Comparison of ENCODE assay signal across 13 mouse cellular contexts in genomic region chr9:91382471-91383255, GRCm38 (mm10). TPM values are rescaled to one million over a fixed set of nuclear protein-coding genes. Genes with fewer than 3 reads are reported as not detected.
DNase-seq lines count a peak whose midpoint lies in the region; ATAC-seq and TF ChIP-seq lines count a peak whose summit lies in the region.
"Had no signal": no experiment of that assay in that cellular context is flagged by ENCODE, and none has a peak within 500 bp of the region (broad histone marks: within the 10 kb centered on the region; RNA-seq: fewer than 3 reads in every experiment).

No protein-coding gene starts in this region.

- H3K27me3 ChIP-seq in hindbrain, embryonic 12.5 days = peaks cover 91% of the 10 kb centered on the region
- peaks cover 78% of the 10 kb centered on the region for H3K27me3 ChIP-seq in lung, postnatal 0 days (replicated peaks; ENCODE audit: insufficient read depth, low read length)
- peaks cover 100% of the 10 kb centered on the region for H3K27me3 ChIP-seq in kidney, embryonic 15.5 days

- H3K4me1 ChIP-seq in hindbrain, embryonic 12.5 days = peaks cover 20% of the 10 kb centered on the region
- peaks cover 4% of the 10 kb centered on the region; the same call in 1 of the 2 replicates for H3K4me1 ChIP-seq in lung, postnatal 0 days (ENCODE audit: insufficient read depth, low read depth, low read length)
- peaks cover 9% of the 10 kb centered on the region for H3K4me1 ChIP-seq in kidney, embryonic 15.5 days
- H3K4me1 ChIP-seq: liver, embryonic 15.5 days had no signal

- peak; percentile 53 for DNase-seq in cerebellum, adult 11 months
- DNase-seq in embryo, embryonic 10.5 days (ENCODE audit: low spot score) = peak; percentile 59
- peak; percentile 71 for DNase-seq in neural tube, embryonic 10.5 days (ENCODE audit: extremely low spot score, low spot score)
- DNase-seq in lung, postnatal 0 days (ENCODE audit: low spot score) = no peak
- DNase-seq in adrenal gland, adult (ENCODE audit: inconsistent age in 2 of 2, low spot score in 1 of 2) = no peak
- DNase-seq: heart, adult 18-20 months; thymus, postnatal 25 days had no signal

- peak overlapping the region; percentile 54 for H3K4me3 ChIP-seq in hindbrain, embryonic 12.5 days
- H3K4me3 ChIP-seq in lung, postnatal 0 days (ENCODE audit: low read depth, low read length) = no peak overlapping the region
- no peak overlapping the region for H3K4me3 ChIP-seq in kidney, embryonic 15.5 days (replicated peaks)
- H3K4me3 ChIP-seq: myocyte had no signal

- no peak for ATAC-seq in cerebellum, adult (ENCODE audit: insufficient number of reproducible peaks, low FRiP score, low TSS enrichment)
- no peak for ATAC-seq in hindbrain, embryonic 12.5 days (ENCODE audit: low FRiP score)
- no peak for ATAC-seq in lung, postnatal 0 days
- ATAC-seq in kidney, embryonic 15.5 days (replicated peaks; ENCODE audit: low FRiP score) = no peak

- H3K27ac ChIP-seq in hindbrain, embryonic 12.5 days = peak overlapping the region; percentile 94
- no peak overlapping the region for H3K27ac ChIP-seq in lung, postnatal 0 days (ENCODE audit: low read length)
- no peak overlapping the region for H3K27ac ChIP-seq in kidney, embryonic 15.5 days
- H3K27ac ChIP-seq: intestine, embryonic 15.5 days; liver, embryonic 15.5 days had no signal

- 3% methylated on average over 24 of the region's 24 CpGs for WGBS in hindbrain, embryonic 12.5 days
- 3% methylated on average over 24 of the region's 24 CpGs for WGBS in lung, postnatal 0 days
- WGBS in kidney, embryonic 15.5 days = 1% methylated on average over 24 of the region's 24 CpGs

- TF ChIP-seq CTCF in lung, postnatal 0 days (IDR thresholded peaks at IDR 0.05) = no peak

- no peaks in the 10 kb centered on the region for H3K9me3 ChIP-seq in hindbrain, embryonic 12.5 days (replicated peaks)
- no peaks in the 10 kb centered on the region for H3K9me3 ChIP-seq in lung, postnatal 0 days (ENCODE audit: low read length)
- no peaks in the 10 kb centered on the region for H3K9me3 ChIP-seq in kidney, embryonic 15.5 days (replicated peaks)
- H3K9me3 ChIP-seq: intestine, embryonic 15.5 days; liver, embryonic 15.5 days had no signal

- no peaks in the 10 kb centered on the region for H3K36me3 ChIP-seq in hindbrain, embryonic 12.5 days
- no peaks in the 10 kb centered on the region for H3K36me3 ChIP-seq in lung, postnatal 0 days (ENCODE audit: insufficient read depth, low read length)
- H3K36me3 ChIP-seq in kidney, embryonic 15.5 days = no peaks in the 10 kb centered on the region
- H3K36me3 ChIP-seq: intestine, embryonic 15.5 days; liver, embryonic 15.5 days had no signal

- H3K4me2 ChIP-seq in hindbrain, embryonic 12.5 days (replicated peaks) = peak overlapping the region; percentile 79
- H3K4me2 ChIP-seq in lung, postnatal 0 days (replicated peaks; ENCODE audit: low read depth, low read length) = no peak overlapping the region
- H3K4me2 ChIP-seq in kidney, embryonic 15.5 days = no peak overlapping the region

- no peak for TF ChIP-seq EP300 in lung, postnatal 0 days (IDR thresholded peaks at IDR 0.05)

- peak overlapping the region; percentile 82 for H3K9ac ChIP-seq in hindbrain, embryonic 12.5 days
- no peak overlapping the region for H3K9ac ChIP-seq in lung, postnatal 0 days (replicated peaks; ENCODE audit: low read depth)
- no peak overlapping the region for H3K9ac ChIP-seq in kidney, embryonic 15.5 days
- H3K9ac ChIP-seq: intestine, embryonic 15.5 days; liver, embryonic 15.5 days had no signal

RNA-seq across cellular contexts. Expression of gene Zic1, which starts 17.1 kb away (rescaled TPM):
- 17.0 and 17.9 TPM in 2 replicates for polyA plus RNA-seq in hindbrain, embryonic 12.5 days (2016; fragmentation: Nextera tagmentation; extraction: Ambion mirVana)
- not detected in 2 replicates for polyA plus RNA-seq in lung, postnatal 0 days (2015; fragmentation: Nextera tagmentation; extraction: Ambion mirVana)
- polyA plus RNA-seq in kidney, embryonic 15.5 days (2015; fragmentation: Nextera tagmentation; extraction: Ambion mirVana) = not detected in 2 replicates
- polyA plus RNA-seq: intestine, embryonic 15.5 days had no signal

RNA-seq across cellular contexts. Expression of gene Zic4, which starts 20.4 kb away (rescaled TPM):
- polyA plus RNA-seq in hindbrain, embryonic 12.5 days (2016; fragmentation: Nextera tagmentation; extraction: Ambion mirVana) = 54.0 and 55.0 TPM in 2 replicates
- polyA plus RNA-seq in lung, postnatal 0 days (2015; fragmentation: Nextera tagmentation; extraction: Ambion mirVana) = not detected in 2 replicates
- polyA plus RNA-seq in kidney, embryonic 15.5 days (2015; fragmentation: Nextera tagmentation; extraction: Ambion mirVana) = not detected in 2 replicates
- polyA plus RNA-seq: intestine, embryonic 15.5 days; liver, embryonic 15.5 days had no signal

Comparison
In these comparisons a context has a peak if more than half of its experiments do, and no peak if none do; other contexts are left out.
1. DNase-seq: peak in cerebellum, adult 11 months (single experiment), embryo, embryonic 10.5 days (single experiment) and neural tube, embryonic 10.5 days (single experiment); none in lung, postnatal 0 days (single experiment) and adrenal gland, adult (0 of 2).
2. RNA of gene Zic1, which starts 17.1 kb away (polyA plus RNA-seq): 17.0 to 17.9 TPM in hindbrain, embryonic 12.5 days; not detected in lung, postnatal 0 days and not detected in kidney, embryonic 15.5 days; every median in the first group is over 10 times any median in the second.
3. RNA of gene Zic4, which starts 20.4 kb away (polyA plus RNA-seq): 54.0 to 55.0 TPM in hindbrain, embryonic 12.5 days; not detected in kidney, embryonic 15.5 days and not detected in lung, postnatal 0 days; every median in the first group is over 10 times any median in the second.